Mouse (Mus musculus) cerebellum, adult 2 months (tissue): ENCODE measurements around the gene Lmf1.

Source experiments
- CTCF ChIP-seq: fragments of 200-500 bp; IDR thresholded peaks from 2 replicates; pipeline ENCODE4 v1.5.1; 2011; ENCODE audit warnings: low read depth, mild to moderate bottlenecking, control low read depth, low read length, moderate library complexity, borderline replicate concordance; ENCODE audit not compliant: insufficient read depth
- POLR2A ChIP-seq: fragments of 200-500 bp; IDR thresholded peaks from 2 replicates; pipeline ENCODE4 v1.6.1; 2011; ENCODE audit warnings: low read length, control low read depth, borderline replicate concordance; ENCODE audit not compliant: insufficient read depth

DNA sequence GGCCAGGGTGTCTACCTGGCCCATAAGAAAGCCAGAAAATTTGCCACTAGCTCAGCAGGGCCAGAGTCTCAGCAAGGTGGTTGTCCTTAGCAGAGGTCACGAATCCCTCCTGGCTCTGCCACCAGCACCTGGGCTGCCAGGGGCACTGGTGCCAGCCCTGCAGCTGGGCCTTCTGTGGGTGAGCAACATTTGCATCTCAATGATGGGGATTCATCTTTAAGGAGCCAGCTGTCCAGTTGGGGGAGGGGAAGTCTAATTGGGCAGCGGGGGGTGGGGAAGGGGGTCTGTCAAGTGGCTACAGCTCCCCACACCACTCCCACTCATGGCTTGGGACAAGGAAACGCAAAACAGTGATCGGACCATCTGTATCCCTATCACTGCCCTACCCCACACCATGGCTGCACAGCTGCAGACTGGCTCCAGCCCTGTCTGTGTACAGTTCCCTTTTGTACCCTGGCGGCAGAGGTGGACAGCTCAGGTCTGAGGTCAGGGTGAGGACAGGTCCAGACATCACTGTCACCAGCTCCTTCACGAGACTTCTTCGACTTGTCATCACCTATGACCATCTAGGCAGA, 89.7 kb downstream of the Lmf1 start:
- TF ChIP-seq POLR2A, result no peak
- TF ChIP-seq CTCF, result no peak
